Mouse (Mus musculus) midbrain, postnatal 0 days (tissue): Measurements from ENCODE around the gene Aff3. TPM values are rescaled to one million over a fixed set of nuclear protein-coding genes. Genes with fewer than 3 reads are reported as not detected.

ENCODE experiments used
- ATAC-seq: fragments of 200-750 bp; cut with Nextera tagmentation; 2 replicates; pipeline ENCODE4 v1.8.0; 2017; ENCODE audit warnings: moderate number of reproducible peaks, mild to moderate bottlenecking, moderate TSS enrichment, moderate library complexity; ENCODE audit not compliant: low FRiP score
- DNase-seq: peaks from one replicate; pipeline ENCODE4 v3.0.0-alpha.2; 2015; ENCODE audit warnings: low spot score
- H3K27ac ChIP-seq: fragments of 300-500 bp; sonication (generic); 2 replicates; pipeline ENCODE4 v1.5.1; 2014; ENCODE audit warnings: low read depth, mild to moderate bottlenecking, low read length, mixed read lengths
- H3K27me3 ChIP-seq: fragments of 300-500 bp; sonication (generic); 2 replicates; pipeline ENCODE4 v1.6.1; 2014; ENCODE audit warnings: low read length, control low read depth, mixed read lengths; ENCODE audit not compliant: insufficient read depth
- H3K36me3 ChIP-seq: fragments of 300-500 bp; sonication (generic); 2 replicates; pipeline ENCODE4 v1.6.1; 2014; ENCODE audit warnings: low read length, control low read depth, mixed read lengths; ENCODE audit not compliant: insufficient read depth
- H3K4me1 ChIP-seq: fragments of 300-500 bp; sonication (generic); 2 replicates; pipeline ENCODE4 v1.6.1; 2014; ENCODE audit warnings: mild to moderate bottlenecking, control low read depth, antibody characterized with exemption, low read length, mixed read lengths; ENCODE audit not compliant: insufficient read depth
- H3K4me2 ChIP-seq: fragments of 300-500 bp; sonication (generic); 2 replicates; pipeline ENCODE4 v1.6.1; 2014; ENCODE audit warnings: low read depth, mild to moderate bottlenecking, low read length, mixed read lengths; ENCODE audit not compliant: poor library complexity, severe bottlenecking
- H3K4me3 ChIP-seq: fragments of 300-500 bp; sonication (generic); 2 replicates; pipeline ENCODE4 v1.5.1; 2014; ENCODE audit warnings: low read depth, mild to moderate bottlenecking, low read length, moderate library complexity
- H3K9ac ChIP-seq: fragments of 300-500 bp; sonication (generic); replicated peaks from 2 replicates; pipeline ENCODE4 v1.6.1; 2014; ENCODE audit warnings: mild to moderate bottlenecking, low read length, moderate library complexity, mixed read lengths; ENCODE audit not compliant: poor library complexity, severe bottlenecking
- H3K9me3 ChIP-seq: fragments of 300-500 bp; sonication (generic); 2 replicates; pipeline ENCODE4 v1.6.1; 2016; ENCODE audit warnings: low read length, control low read depth
- CTCF ChIP-seq: IDR thresholded peaks from 2 replicates; pipeline ENCODE4 v1.5.1; 2016; ENCODE audit warnings: antibody characterized with exemption, mild to moderate bottlenecking
- WGBS: fragments of 180-500 bp; shearing (Covaris S2); extraction: QIAGEN DNeasy Blood & Tissue Kit; methylation state at CpG from one replicate; pipeline ENCODE4 v1.1.7; 2014; 5-methylcytosine and 5-hydroxymethylcytosine counted together
- polyA plus RNA-seq: library from polyadenylated mRNA; unstranded; fragments of >200 nt; fragmentation: Nextera tagmentation; extraction: Ambion mirVana; gene quantifications from 2 replicates; pipeline ENCODE4 v1.2.1, GENCODE M21; 2015
- total RNA-seq: library from RNA; depleted of rRNA; stranded (reverse); fragments of >200 nt; gene quantifications from 2 replicates; pipeline ENCODE4 v1.2.3, GENCODE M21; 2014

Gene Aff3
- total and polyA plus RNA-seq, 2 experiments from 2014 or later = 20.6 to 61.2 TPM

GRCm38 (mm10) chr1:38358797-38359349, 305.9 kb downstream of the Aff3 start:
- DNase-seq (no peak), ATAC-seq (no peak)
- Histone ChIP-seq H3K9ac (no peak overlapping the region), H3K36me3 (no peaks in the 10 kb centered on the region), H3K27me3 (no peaks in the 10 kb centered on the region), H3K27ac (no peak overlapping the region), H3K4me3 (no peak overlapping the region), H3K9me3 (no peaks in the 10 kb centered on the region), H3K4me1 (no peaks in the 10 kb centered on the region), H3K4me2 (no peak overlapping the region)
- TF ChIP-seq CTCF = no peak
- WGBS = 91% methylated on average over 26 of the region's 26 CpGs

- 80% methylated on average over 10 of the region's 10 CpGs for WGBS
- H3K27ac ChIP-seq = no peak overlapping the region
- ATAC-seq = no peak
These were observed 306.6 kb downstream of the Aff3 start for GRCm38 (mm10) chr1:38357933-38358796.

GRCm38 (mm10) chr1:38354585-38354984, 310.2 kb downstream of the Aff3 start:
- TF ChIP-seq CTCF = no peak
- H3K36me3 ChIP-seq = no peaks in the 10 kb centered on the region
- no peaks in the 10 kb centered on the region for H3K27me3 ChIP-seq
- H3K9ac ChIP-seq = no peak overlapping the region
- no peak overlapping the region for H3K4me3 ChIP-seq
- ATAC-seq (no peak), DNase-seq (no peak)
- H3K4me1 ChIP-seq = no peaks in the 10 kb centered on the region
- no peak overlapping the region for H3K4me2 ChIP-seq
- 78% methylated on average over 4 of the region's 4 CpGs for WGBS
- H3K27ac ChIP-seq = no peak overlapping the region
- no peaks in the 10 kb centered on the region for H3K9me3 ChIP-seq

More at GRCm38 (mm10) chr1:38357933-38358796, 306.6 kb downstream of the Aff3 start:
- Histone ChIP-seq H3K4me2 (no peak overlapping the region), H3K4me1 (no peaks in the 10 kb centered on the region), H3K9ac (no peak overlapping the region), H3K27me3 (no peaks in the 10 kb centered on the region), H3K9me3 (no peaks in the 10 kb centered on the region), H3K4me3 (no peak overlapping the region), H3K36me3 (no peaks in the 10 kb centered on the region)
- no peak for DNase-seq
- no peak for TF ChIP-seq CTCF

- no peak overlapping the region for H3K9ac ChIP-seq
- WGBS = 88% methylated on average over 4 of the region's 4 CpGs
- no peak for DNase-seq
- no peak overlapping the region for H3K4me3 ChIP-seq
- no peak for TF ChIP-seq CTCF
- no peak overlapping the region for H3K4me2 ChIP-seq
- no peaks in the 10 kb centered on the region for H3K9me3 ChIP-seq
- no peak overlapping the region for H3K27ac ChIP-seq
- no peak for ATAC-seq
- no peaks in the 10 kb centered on the region for H3K36me3 ChIP-seq
- H3K27me3 ChIP-seq = no peaks in the 10 kb centered on the region
- H3K4me1 ChIP-seq = no peaks in the 10 kb centered on the region
These were observed 317.4 kb downstream of the Aff3 start for GRCm38 (mm10) chr1:38347346-38347745.

GRCm38 (mm10) chr1:38334206-38334605, 330.5 kb downstream of the Aff3 start:
- DNase-seq (peak; percentile 86), ATAC-seq (peak; percentile 31; the same call in 1 of the 2 replicates)
- H3K9ac ChIP-seq = no peak overlapping the region
- no peak overlapping the region for H3K27ac ChIP-seq
- no peak overlapping the region for H3K4me2 ChIP-seq
- no peak overlapping the region for H3K4me3 ChIP-seq
- H3K36me3 ChIP-seq = no peaks in the 10 kb centered on the region
- H3K9me3 ChIP-seq = no peaks in the 10 kb centered on the region
- no peak for TF ChIP-seq CTCF
- no peaks in the 10 kb centered on the region for H3K27me3 ChIP-seq
- 73% methylated on average over 7 of the region's 7 CpGs for WGBS
- H3K4me1 ChIP-seq = no peaks in the 10 kb centered on the region

- no peaks in the 10 kb centered on the region for H3K9me3 ChIP-seq
- no peak overlapping the region for H3K9ac ChIP-seq
- TF ChIP-seq CTCF = no peak
- H3K4me3 ChIP-seq = no peak overlapping the region
- no peaks in the 10 kb centered on the region for H3K4me1 ChIP-seq
- no peak overlapping the region for H3K27ac ChIP-seq
- ATAC-seq = no peak
- DNase-seq = no peak
- no peaks in the 10 kb centered on the region for H3K36me3 ChIP-seq
- WGBS = 86% methylated on average over 5 of the region's 5 CpGs
- no peak overlapping the region for H3K4me2 ChIP-seq
- H3K27me3 ChIP-seq = no peaks in the 10 kb centered on the region
These were observed 331.8 kb downstream of the Aff3 start for GRCm38 (mm10) chr1:38332919-38333318.
